In the genomic region with DNA sequence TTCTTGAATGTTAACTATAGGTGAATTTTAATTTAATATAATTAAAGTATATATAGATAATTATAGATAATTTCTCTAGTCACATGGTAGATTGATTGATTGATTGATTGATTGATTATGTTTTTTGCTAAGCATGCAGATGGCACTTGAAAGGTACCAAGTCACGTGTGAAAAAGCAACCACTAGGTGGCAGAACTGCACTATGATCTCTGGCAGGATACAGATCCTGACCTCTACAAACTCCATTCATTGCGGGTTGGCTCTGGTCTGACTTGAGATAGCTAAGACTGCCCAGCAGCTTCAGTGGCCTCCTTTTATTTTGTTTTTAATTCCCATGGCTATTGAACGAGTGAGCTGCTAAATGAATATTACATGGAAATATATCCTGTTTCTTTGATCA, we compare ENCODE assay signal across 8 mouse cellular contexts.
DNase-seq lines count a peak whose midpoint lies in the region; ATAC-seq and TF ChIP-seq lines count a peak whose summit lies in the region.

No protein-coding gene starts in this region.

- no peaks in the 10 kb centered on the region for H3K27me3 ChIP-seq in hindbrain, postnatal 0 days (ENCODE audit: insufficient read depth, low read length)

- H3K9me3 ChIP-seq in hindbrain, postnatal 0 days (ENCODE audit: low read length), result no peaks in the 10 kb centered on the region

- H3K4me1 ChIP-seq in hindbrain, postnatal 0 days (ENCODE audit: insufficient read depth, low read length), result no peaks in the 10 kb centered on the region

- DNase-seq in frontal cortex, postnatal 36 days (ENCODE audit: low spot score in 2 of 2), result peak; percentile 4 to 20
- DNase-seq in frontal cortex, postnatal 10 days (ENCODE audit: low spot score in 2 of 2), result no peak
- DNase-seq in 416B (ENCODE audit: low read depth) (peak; percentile 62), ZHBTc4 (ENCODE audit: low read depth, low spot score) (peak; percentile 73)
- peak; percentile 44 for DNase-seq in hindbrain, postnatal 0 days (ENCODE audit: low spot score)
- peak; percentile 71 for DNase-seq in retina, embryonic 14.5 days (ENCODE audit: low spot score)
- no peak for DNase-seq in right cerebral cortex, postnatal 36 days (ENCODE audit: low spot score in 2 of 2)
- DNase-seq in urinary bladder, postnatal 4 days (ENCODE audit: low spot score in 2 of 2), result no peak

- TF ChIP-seq CTCF in hindbrain, postnatal 0 days (IDR thresholded peaks at IDR 0.05; ENCODE audit: low read depth), result peak; percentile 54

- no peak overlapping the region for H3K9ac ChIP-seq in hindbrain, postnatal 0 days (replicated peaks; ENCODE audit: low read length)

- no peaks in the 10 kb centered on the region for H3K36me3 ChIP-seq in hindbrain, postnatal 0 days (ENCODE audit: insufficient read depth, low read length)

- no peak overlapping the region for H3K4me2 ChIP-seq in hindbrain, postnatal 0 days (ENCODE audit: low read depth, low read length)

- no peak overlapping the region for H3K4me3 ChIP-seq in hindbrain, postnatal 0 days (ENCODE audit: low read length)

- 22% methylated on average over 3 of the region's 3 CpGs for WGBS in hindbrain, postnatal 0 days

- no peak for ATAC-seq in hindbrain, postnatal 0 days

- H3K27ac ChIP-seq in hindbrain, postnatal 0 days, result no peak overlapping the region

Comparison
In these comparisons a context has a peak if more than half of its experiments do, and no peak if none do; other contexts are left out.
1. DNase-seq: peak in frontal cortex, postnatal 36 days (2 of 2), 416B (single experiment), ZHBTc4 (single experiment), hindbrain, postnatal 0 days (single experiment) and retina, embryonic 14.5 days (single experiment); none in frontal cortex, postnatal 10 days (0 of 2), right cerebral cortex, postnatal 36 days (0 of 2) and urinary bladder, postnatal 4 days (0 of 2).